Mouse (Mus musculus) neural tube, embryonic 13.5 days (tissue): ENCODE measurements around the gene Olfr157. TPM values are rescaled to one million over a fixed set of nuclear protein-coding genes. Genes with fewer than 3 reads are reported as not detected.
"Not testable (repeated sequence)": the region's sequence is repeated elsewhere in the genome, so short reads cannot be mapped to it uniquely, and the experiment has no call there.

Experiments used
- ATAC-seq: fragments of 200-750 bp; cut with Nextera tagmentation; 2 replicates; pipeline ENCODE4 v1.8.0; 2017; ENCODE audit warnings: low read depth, mild to moderate bottlenecking, moderate TSS enrichment, moderate library complexity
- H3K27ac ChIP-seq: fragments of 300-500 bp; sonication (generic); replicated peaks from 2 replicates; pipeline ENCODE4 v1.5.1; 2015; ENCODE audit warnings: moderate library complexity, mild to moderate bottlenecking, inconsistent platforms
- H3K27me3 ChIP-seq: fragments of 300-500 bp; sonication (generic); 2 replicates; pipeline ENCODE4 v1.6.1; 2015; ENCODE audit warnings: mild to moderate bottlenecking, inconsistent platforms
- H3K36me3 ChIP-seq: fragments of 300-500 bp; sonication (generic); 2 replicates; pipeline ENCODE4 v1.6.1; 2015; ENCODE audit warnings: mild to moderate bottlenecking, inconsistent platforms
- H3K4me1 ChIP-seq: fragments of 300-500 bp; sonication (generic); replicated peaks from 2 replicates; pipeline ENCODE4 v1.6.1; 2015; ENCODE audit warnings: inconsistent platforms
- H3K4me2 ChIP-seq: fragments of 300-500 bp; sonication (generic); 2 replicates; pipeline ENCODE4 v1.6.1; 2015; ENCODE audit warnings: inconsistent platforms, mild to moderate bottlenecking, moderate library complexity
- H3K4me3 ChIP-seq: fragments of 300-500 bp; sonication (generic); 2 replicates; pipeline ENCODE4 v1.5.1; 2015; ENCODE audit warnings: mild to moderate bottlenecking, inconsistent platforms
- H3K9ac ChIP-seq: fragments of 300-500 bp; sonication (generic); 2 replicates; pipeline ENCODE4 v1.6.1; 2015; ENCODE audit warnings: moderate library complexity, mild to moderate bottlenecking, inconsistent platforms
- H3K9me3 ChIP-seq: fragments of 300-500 bp; sonication (generic); 2 replicates; pipeline ENCODE4 v1.6.1; 2016; ENCODE audit warnings: inconsistent platforms
- WGBS: fragments of 180-500 bp; shearing (Covaris S2); methylation state at CpG from one replicate; pipeline ENCODE4 v1.1.7; 2015; 5-methylcytosine and 5-hydroxymethylcytosine counted together
- polyA plus RNA-seq: library from polyadenylated mRNA; unstranded; fragments of >200 nt; fragmentation: Nextera tagmentation; extraction: Ambion mirVana; gene quantifications from 2 replicates; pipeline ENCODE4 v1.2.1, GENCODE M21; 2015

Olfr157 gene
- polyA plus RNA-seq, 1 experiment from 2014 or later = not detected

DNA sequence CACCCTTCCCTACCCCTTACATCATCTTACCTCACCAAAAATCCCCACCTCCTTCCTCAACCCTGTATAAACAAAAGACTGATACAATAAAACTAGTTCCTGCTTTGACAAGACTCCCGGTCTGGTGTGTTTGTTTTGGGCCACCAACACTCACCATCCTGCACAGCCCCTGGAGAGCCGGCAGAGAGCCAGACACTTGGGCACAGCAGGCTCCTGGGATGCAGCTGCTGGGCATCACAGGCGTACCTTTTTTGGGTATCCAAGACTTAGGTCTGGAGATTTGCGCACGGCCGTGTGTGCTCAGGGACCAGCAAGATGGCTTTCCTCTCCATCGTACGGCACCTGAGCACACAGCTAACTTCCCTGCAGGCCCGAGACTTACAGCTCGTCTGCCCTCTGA is 19.9 kb upstream of the Olfr157 start:
- H3K27me3 ChIP-seq = no peaks in the 10 kb centered on the region
- ATAC-seq = no peak
- H3K27ac ChIP-seq = no peak overlapping the region
- no peak overlapping the region for H3K4me3 ChIP-seq
- no peaks in the 10 kb centered on the region for H3K9me3 ChIP-seq
- H3K4me2 ChIP-seq = no peak overlapping the region
- H3K9ac ChIP-seq = no peak overlapping the region
- no peaks in the 10 kb centered on the region for H3K4me1 ChIP-seq
- WGBS = 79% methylated on average over 10 of the region's 10 CpGs
- no peaks in the 10 kb centered on the region for H3K36me3 ChIP-seq

DNA sequence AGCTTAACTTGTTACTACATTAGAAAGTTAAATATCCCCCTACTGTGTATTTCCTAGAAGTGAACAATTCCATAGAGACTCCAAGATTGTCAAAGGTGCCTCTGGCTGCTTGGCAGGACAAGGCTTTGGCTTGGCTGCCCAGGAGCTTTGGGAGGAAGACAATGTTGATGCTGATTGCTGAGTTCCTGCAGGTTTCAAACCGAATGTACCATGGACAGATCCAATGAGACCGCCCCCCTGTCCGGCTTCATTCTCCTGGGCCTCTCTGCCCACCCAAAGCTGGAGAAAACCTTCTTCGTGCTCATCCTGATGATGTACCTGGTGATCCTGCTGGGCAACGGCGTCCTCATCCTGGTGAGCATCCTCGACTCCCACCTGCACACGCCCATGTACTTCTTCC is 14.1 kb upstream of the Olfr157 start:
- H3K27ac ChIP-seq = no peak overlapping the region
- no peak overlapping the region for H3K4me2 ChIP-seq
- H3K36me3 ChIP-seq = no peaks in the 10 kb centered on the region
- H3K27me3 ChIP-seq = no peaks in the 10 kb centered on the region
- no peak overlapping the region for H3K4me3 ChIP-seq
- no peaks in the 10 kb centered on the region for H3K4me1 ChIP-seq
- no peaks in the 10 kb centered on the region for H3K9me3 ChIP-seq
- no peak overlapping the region for H3K9ac ChIP-seq
- WGBS = 79% methylated on average over 8 of the region's 8 CpGs
- no peak for ATAC-seq

DNA sequence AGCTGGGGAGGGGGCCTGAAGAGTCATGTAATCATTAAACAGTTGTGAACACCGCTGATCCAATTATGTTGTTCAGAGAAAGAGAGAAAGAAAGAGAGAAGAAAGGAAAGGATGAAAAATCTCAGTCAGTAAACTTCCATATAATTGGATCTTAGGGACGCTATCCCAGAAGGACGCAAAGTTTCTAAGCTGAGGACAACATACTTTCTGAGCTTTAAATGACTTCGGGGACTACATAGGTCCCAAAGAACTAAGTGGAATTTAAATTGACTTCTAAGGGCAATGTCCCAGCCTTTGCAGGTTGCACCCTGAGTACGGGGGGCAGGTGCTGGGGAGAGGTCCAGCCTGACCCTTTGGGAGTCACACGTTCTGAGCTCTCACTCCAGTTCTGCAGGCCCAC is 11.3 kb upstream of the Olfr157 start, which contains the start of gene Olfr155:
Gene Olfr155 (plus strand): TSS at position 301 of the 400 bp plus-strand sequence.
- Histone ChIP-seq H3K4me3 (no peak within 1 kb of the TSS), H3K4me2 (no peak within 1 kb of the TSS), H3K9ac (no peak within 1 kb of the TSS), H3K36me3 (no peaks in the 10 kb centered on the region), H3K27me3 (no peaks in the 10 kb centered on the region), H3K27ac (no peak within 1 kb of the TSS), H3K9me3 (no peaks in the 10 kb centered on the region), H3K4me1 (no peaks in the 10 kb centered on the region)
- 89% methylated on average over 6 of the region's 6 CpGs for WGBS
- no peak for ATAC-seq

DNA sequence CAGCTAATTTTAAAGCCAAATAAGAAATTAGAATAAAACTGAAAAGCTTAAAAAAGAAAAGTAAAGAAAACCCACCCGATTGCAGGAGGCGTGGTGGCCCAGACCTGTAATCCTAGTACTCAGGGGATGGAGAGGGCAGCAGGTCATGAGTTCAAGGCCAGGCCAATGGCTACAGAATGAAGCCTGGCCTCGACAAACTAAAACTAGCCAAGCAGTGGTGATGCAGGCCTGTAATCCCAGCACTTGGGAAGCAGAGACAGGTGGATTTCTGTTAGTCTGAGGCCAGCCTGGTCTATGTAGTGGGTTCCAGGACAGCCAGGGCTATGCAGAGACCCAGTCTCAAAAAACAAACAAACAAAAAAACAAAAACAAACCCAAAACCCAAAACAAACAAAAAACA is 1.7 kb downstream of the Olfr157 start:
- no peak for ATAC-seq
- no peaks in the 10 kb centered on the region for H3K36me3 ChIP-seq
- no peak overlapping the region for H3K4me2 ChIP-seq
- H3K4me3 ChIP-seq = no peak overlapping the region
- no peak overlapping the region for H3K9ac ChIP-seq
- WGBS = 71% methylated on average over 3 of the region's 3 CpGs
- 0 out of 2 replicates have a peak, but pooled peaks cover 7% of the 10 kb centered on the region for H3K9me3 ChIP-seq
- H3K27me3 ChIP-seq = no peaks in the 10 kb centered on the region
- no peak overlapping the region for H3K27ac ChIP-seq
- no peaks in the 10 kb centered on the region for H3K4me1 ChIP-seq

DNA sequence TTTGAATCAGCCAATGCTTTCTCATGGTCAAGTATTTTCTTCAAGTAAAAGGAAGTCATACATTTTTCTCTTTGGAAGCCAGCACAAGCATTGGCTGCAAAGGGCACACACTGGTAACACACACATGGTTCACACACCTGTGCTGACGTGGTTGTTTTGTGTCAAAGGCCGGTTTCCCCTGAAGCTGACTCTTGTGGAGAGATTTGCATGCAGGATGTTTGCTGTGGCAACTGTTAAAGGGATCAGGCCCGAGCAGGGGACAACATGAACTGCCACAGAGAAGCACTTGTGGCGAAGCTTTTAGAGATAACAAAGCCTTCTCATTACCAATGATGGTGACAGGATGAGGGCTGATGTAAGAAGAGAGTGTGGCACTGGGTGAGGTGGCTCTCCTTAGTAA is 5.3 kb downstream of the Olfr157 start:
- Histone ChIP-seq H3K4me3 (no peak overlapping the region), H3K4me1 (no peaks in the 10 kb centered on the region), H3K9me3 (no peaks in the 10 kb centered on the region), H3K27me3 (no peaks in the 10 kb centered on the region), H3K9ac (no peak overlapping the region), H3K36me3 (no peaks in the 10 kb centered on the region), H3K4me2 (no peak overlapping the region), H3K27ac (no peak overlapping the region)
- ATAC-seq = no peak
- WGBS = 79% methylated on average over 4 of the region's 4 CpGs

DNA sequence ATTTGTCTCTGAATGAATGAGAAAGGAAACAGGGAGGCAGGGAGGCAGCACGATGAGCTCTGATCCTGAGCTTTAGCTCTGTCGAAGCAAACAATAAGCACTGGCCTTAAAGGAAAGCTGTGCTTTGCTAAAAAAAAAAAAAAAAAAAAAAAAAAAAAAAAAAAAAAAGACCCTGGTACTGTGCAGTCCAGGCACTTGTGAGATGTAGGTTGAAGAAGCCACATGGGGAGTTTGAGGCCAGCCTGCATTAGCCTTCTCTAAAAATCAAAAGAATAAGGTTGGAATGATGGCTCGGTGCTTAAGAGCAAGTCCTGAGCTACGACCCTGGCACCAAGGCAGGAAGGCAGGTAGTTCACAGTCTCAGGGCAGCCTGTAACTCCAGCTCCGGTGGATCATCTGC is 6.2 kb downstream of the Olfr157 start:
- Histone ChIP-seq H3K36me3 (no peaks in the 10 kb centered on the region), H3K9me3 (no peaks in the 10 kb centered on the region), H3K27me3 (no peaks in the 10 kb centered on the region), H3K27ac (no peak overlapping the region), H3K4me1 (no peaks in the 10 kb centered on the region), H3K4me2 (no peak overlapping the region), H3K4me3 (no peak overlapping the region), H3K9ac (no peak overlapping the region)
- WGBS = 76% methylated on average over 5 of the region's 5 CpGs
- no peak for ATAC-seq

DNA sequence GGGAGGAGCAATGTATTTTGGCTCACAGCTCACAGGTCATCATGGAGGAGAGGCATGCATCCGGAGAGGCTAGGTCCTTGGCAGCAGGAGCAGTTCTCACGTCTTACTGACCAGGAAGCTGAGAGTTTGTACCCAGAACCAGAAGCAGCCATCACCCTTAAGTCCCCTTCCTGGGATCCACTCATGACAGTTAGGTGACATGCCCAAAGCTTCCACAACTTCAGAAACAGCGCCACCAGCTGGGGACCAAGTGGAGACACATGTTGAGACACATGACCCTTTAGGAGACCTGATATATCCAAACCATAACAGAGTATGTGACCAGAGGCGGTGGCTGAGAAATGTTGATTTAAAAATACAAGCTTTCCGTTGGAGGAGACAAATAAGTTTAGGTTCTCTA is 8.0 kb downstream of the Olfr157 start:
- Histone ChIP-seq H3K4me3 (no peak overlapping the region), H3K27me3 (no peaks in the 10 kb centered on the region), H3K36me3 (no peaks in the 10 kb centered on the region), H3K4me2 (no peak overlapping the region), H3K9ac (no peak overlapping the region), H3K27ac (no peak overlapping the region), H3K9me3 (no peaks in the 10 kb centered on the region), H3K4me1 (no peaks in the 10 kb centered on the region)
- no peak for ATAC-seq
- WGBS = 76% methylated on average over 5 of the region's 5 CpGs

DNA sequence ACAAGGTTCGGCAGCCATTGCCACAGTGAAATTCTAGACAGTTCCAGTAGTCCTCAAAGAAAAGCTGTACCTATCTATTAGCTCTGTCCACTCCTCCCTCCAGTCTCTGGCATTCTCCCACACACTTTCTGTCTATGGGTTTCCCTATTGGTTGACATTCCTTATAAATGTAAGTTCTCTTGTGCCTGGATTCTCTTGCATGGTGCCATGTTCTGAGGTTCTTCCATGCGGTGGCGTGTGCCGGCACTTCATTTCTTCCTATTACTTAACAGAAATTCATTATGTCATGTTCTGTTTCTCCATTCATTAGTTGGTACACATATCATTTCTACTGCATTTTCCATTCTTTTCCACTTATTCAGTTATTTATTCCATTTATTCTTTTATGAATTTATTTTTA is 11.2 kb downstream of the Olfr157 start:
- no peak overlapping the region for H3K4me2 ChIP-seq
- WGBS = 84% methylated on average over 4 of the region's 4 CpGs

DNA sequence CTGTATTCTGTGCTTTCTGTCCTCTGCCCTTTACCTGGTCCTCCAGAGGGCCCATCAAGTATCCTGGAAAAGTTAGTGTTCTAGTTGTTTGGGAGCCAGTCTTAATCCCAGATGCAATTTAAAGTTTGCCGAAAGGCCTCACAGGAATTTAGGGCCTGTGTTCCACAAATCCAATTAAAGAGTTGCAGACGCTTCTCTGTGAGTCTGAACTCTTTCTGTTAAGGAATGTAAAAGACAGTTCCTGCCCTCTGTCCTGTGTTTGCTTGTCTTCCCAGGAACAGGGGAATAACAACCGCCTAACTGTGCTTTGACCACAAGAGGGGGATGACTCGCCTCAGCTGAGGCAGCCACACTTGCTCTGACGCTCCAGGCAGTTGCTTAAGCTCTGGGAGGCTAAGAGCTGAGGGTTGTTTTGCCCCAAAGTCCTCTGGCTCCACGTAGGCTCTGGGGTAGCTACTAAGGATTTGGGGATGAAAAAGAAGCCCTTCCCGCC is 16.1 kb downstream of the Olfr157 start, which contains the start of gene Olfr156:
Gene Olfr156 (minus strand): TSS at position 51 of the 493 bp plus-strand sequence.
- H3K27me3 ChIP-seq = no peaks in the 10 kb centered on the region
- ATAC-seq = no peak
- no peaks in the 10 kb centered on the region for H3K9me3 ChIP-seq
- WGBS = 22% methylated on average over 7 of the region's 7 CpGs
- no peaks in the 10 kb centered on the region for H3K4me1 ChIP-seq
- H3K27ac ChIP-seq = no peak within 1 kb of the TSS
- no peak within 1 kb of the TSS for H3K4me3 ChIP-seq
- H3K9ac ChIP-seq = no peak within 1 kb of the TSS
- no peak within 1 kb of the TSS for H3K4me2 ChIP-seq
- H3K36me3 ChIP-seq = no peaks in the 10 kb centered on the region

More for the DNA sequence above, 11.2 kb downstream of the Olfr157 start:
- H3K27ac ChIP-seq = no peak overlapping the region
- H3K9me3 ChIP-seq = no peaks in the 10 kb centered on the region
- no peaks in the 10 kb centered on the region for H3K36me3 ChIP-seq
- no peak overlapping the region for H3K9ac ChIP-seq
- ATAC-seq = no peak
- H3K4me3 ChIP-seq = no peak overlapping the region
- no peaks in the 10 kb centered on the region for H3K4me1 ChIP-seq
- no peaks in the 10 kb centered on the region for H3K27me3 ChIP-seq

DNA sequence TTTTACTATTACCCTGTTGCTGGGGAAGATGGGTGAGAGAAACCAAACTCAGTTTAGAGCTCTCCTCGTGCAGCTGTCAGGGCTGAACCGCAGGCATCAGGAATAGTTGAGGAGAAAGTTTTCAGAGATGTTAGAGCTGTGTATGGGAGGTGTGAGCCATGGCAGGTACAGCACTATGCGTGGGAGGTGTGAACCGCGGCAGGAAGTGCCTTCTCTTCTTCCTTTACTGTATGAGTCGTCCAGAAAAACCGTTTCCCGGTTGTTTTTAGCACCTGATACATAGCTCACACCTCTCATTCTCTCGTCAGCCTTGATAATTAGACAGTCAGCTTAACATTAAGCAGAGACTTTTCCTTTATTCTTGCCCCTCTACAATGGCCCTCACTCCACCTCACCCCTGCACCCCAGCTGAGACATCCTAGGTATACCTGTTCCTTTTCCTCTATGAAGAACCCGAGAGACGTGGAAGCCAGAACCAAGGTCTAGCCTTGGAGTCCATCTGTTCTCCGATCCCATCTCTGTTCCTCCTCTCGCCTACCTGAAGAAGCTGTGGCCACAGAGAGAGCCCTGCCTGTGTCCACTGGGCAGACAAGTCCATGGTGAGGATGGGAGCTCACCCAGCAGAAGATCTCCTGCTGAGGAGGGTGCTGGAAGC is 17.0 kb downstream of the Olfr157 start:
- Histone ChIP-seq H3K4me1 (no peaks in the 10 kb centered on the region), H3K27ac (no peak overlapping the region), H3K9ac (no peak overlapping the region), H3K36me3 (no peaks in the 10 kb centered on the region), H3K9me3 (no peaks in the 10 kb centered on the region), H3K27me3 (no peaks in the 10 kb centered on the region), H3K4me3 (no peak overlapping the region), H3K4me2 (no peak overlapping the region)
- WGBS = 85% methylated on average over 13 of the region's 13 CpGs
- ATAC-seq = no peak

DNA sequence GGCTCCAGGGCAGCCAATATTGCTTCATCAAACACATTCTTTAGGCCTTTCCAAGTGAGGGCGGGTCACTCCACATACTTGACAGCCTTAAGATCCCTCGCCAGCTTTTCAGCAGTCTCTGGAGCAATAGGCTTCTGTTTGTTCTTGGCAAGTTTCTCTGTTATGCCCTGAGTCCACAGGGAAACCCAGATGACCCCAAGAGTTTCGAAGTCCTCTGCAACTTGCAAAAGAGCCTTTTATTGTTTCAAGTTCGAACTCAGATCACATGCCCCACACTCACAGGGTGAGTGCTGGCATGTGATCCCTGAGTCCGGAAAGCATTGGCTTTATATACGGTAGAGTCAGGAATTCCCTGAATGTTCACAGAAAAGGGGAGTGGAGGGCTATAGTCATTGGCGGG is 41.1 kb downstream of the Olfr157 start:
- H3K36me3 ChIP-seq = no peaks in the 10 kb centered on the region
- H3K4me2 ChIP-seq = no peak overlapping the region
- no peaks in the 10 kb centered on the region for H3K4me1 ChIP-seq
- H3K27me3 ChIP-seq = no peaks in the 10 kb centered on the region
- H3K27ac ChIP-seq = no peak overlapping the region
- WGBS = 56% methylated on average over 7 of the region's 7 CpGs
- H3K4me3 ChIP-seq = no peak overlapping the region
- peaks cover 13% of the 10 kb centered on the region; the same call in 1 of the 2 replicates for H3K9me3 ChIP-seq
- no peak for ATAC-seq
- H3K9ac ChIP-seq = no peak overlapping the region

DNA sequence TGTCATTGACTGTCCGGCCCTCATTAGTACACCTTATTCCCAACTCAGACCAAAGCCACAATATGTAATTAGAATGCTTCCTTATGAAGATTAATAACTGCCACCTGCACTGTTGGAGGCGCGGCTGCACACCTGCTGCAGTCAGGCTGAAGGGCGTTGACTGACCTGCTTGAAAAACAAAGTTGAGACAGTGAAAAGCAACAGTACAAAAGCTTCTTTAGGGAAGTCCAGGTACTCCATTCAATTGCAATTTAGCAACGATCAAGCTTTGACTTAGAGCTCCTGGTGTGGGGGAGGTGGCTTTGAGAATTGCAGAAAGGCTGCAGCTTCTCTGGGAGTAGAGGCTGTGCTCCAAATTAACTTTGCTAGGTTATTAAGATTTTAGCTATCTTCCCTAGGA is 44.2 kb downstream of the Olfr157 start:
- not testable (repeated sequence) for H3K9ac ChIP-seq, H3K4me3 ChIP-seq, H3K27ac ChIP-seq, H3K36me3 ChIP-seq, H3K4me2 ChIP-seq, ATAC-seq, H3K27me3 ChIP-seq, H3K4me1 ChIP-seq, H3K9me3 ChIP-seq
- 89% methylated on average over 5 of the region's 5 CpGs for WGBS

DNA sequence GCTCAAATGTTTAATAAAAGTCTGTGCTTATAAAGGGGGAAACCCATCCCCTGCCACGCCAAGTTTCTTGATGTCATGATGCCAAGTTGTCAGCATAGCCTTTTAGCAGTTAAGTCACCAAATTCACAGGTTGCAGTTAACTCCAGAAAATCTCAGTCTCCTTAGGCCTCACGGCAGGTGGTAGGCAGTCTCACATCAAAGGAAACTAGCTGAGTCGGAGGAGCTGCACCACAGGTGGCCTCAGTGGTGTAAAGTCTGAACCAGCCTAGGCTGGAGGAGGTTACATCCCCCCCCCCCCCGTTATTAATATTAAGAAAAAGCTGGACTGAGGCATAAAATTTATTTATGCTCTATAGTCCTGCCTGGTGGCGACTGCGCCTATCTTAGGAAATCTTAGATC is 44.7 kb downstream of the Olfr157 start:
- no peak overlapping the region for H3K4me2 ChIP-seq
- 78% methylated on average over 6 of the region's 6 CpGs for WGBS
- H3K36me3 ChIP-seq = no peaks in the 10 kb centered on the region
- ATAC-seq = no peak
- H3K4me3 ChIP-seq = no peak overlapping the region
- H3K27me3 ChIP-seq = no peaks in the 10 kb centered on the region
- no peak overlapping the region for H3K27ac ChIP-seq
- H3K9me3 ChIP-seq = 0 out of 2 replicates have a peak, but pooled peaks cover 5% of the 10 kb centered on the region
- H3K4me1 ChIP-seq = no peaks in the 10 kb centered on the region
- no peak overlapping the region for H3K9ac ChIP-seq
